Mouse (Mus musculus) CH12.LX (cell line): ENCODE data around the gene Bbs7. TPM values are rescaled to one million over a fixed set of nuclear protein-coding genes. Genes with fewer than 3 reads are reported as not detected.
A peak's percentile ranks its signal among the peaks of the same experiment; 100 is the strongest.
"Not testable (repeated sequence)": the region's sequence is repeated elsewhere in the genome, so short reads cannot be mapped to it uniquely, and the experiment has no call there.

Experiments
- DNase-seq: peaks from one replicate; pipeline ENCODE4 v3.0.0-alpha.2; 2013; ENCODE audit errors: extremely low read depth
- H3K27ac ChIP-seq: 2 replicates; pipeline ENCODE4 v1.5.1; 2012; ENCODE audit warnings: low read depth, mild to moderate bottlenecking, control low read depth, moderate library complexity; ENCODE audit not compliant: insufficient read depth
- H3K27me3 ChIP-seq: replicated peaks from 2 replicates; pipeline ENCODE3; 2012; ENCODE audit warnings: inconsistent platforms
- H3K36me3 ChIP-seq, 2 experiments: replicated peaks in 1 of 2; 2 replicates each; pipeline versions ENCODE3 to v1.6.1; 2012; ENCODE audit warnings: inconsistent platforms in 1 of 2, low read length in 1 of 2, mild to moderate bottlenecking in 1 of 2, mixed read lengths in 1 of 2, moderate library complexity in 1 of 2; ENCODE audit not compliant: control insufficient read depth in 1 of 2, insufficient read depth in 1 of 2
- H3K4me1 ChIP-seq, 2 experiments: 2 replicates each; pipeline ENCODE4 v1.6.1; 2012; ENCODE audit warnings: inconsistent platforms in 1 of 2, moderate library complexity in 1 of 2; ENCODE audit not compliant: insufficient read depth in 2 of 2, control insufficient read depth in 1 of 2
- H3K4me2 ChIP-seq: 2 replicates; pipeline ENCODE4 v1.6.1; 2012; ENCODE audit warnings: low read depth, mild to moderate bottlenecking, control low read depth; ENCODE audit not compliant: poor library complexity, insufficient read depth, severe bottlenecking
- H3K4me3 ChIP-seq, 3 experiments: fragments of 150-350 bp in 1 of 3; sonication (generic) in 1 of 3; replicated peaks in 1 of 3; 2 replicates each; pipeline versions ENCODE3 to v1.5.1; 2011 to 2012; ENCODE audit warnings: low read depth in 2 of 3, low read length in 2 of 3, mild to moderate bottlenecking in 2 of 3, moderate library complexity in 2 of 3, control low read depth in 1 of 3, improper control_type of control experiment in 1 of 3, inconsistent platforms in 1 of 3, mixed read lengths in 1 of 3; ENCODE audit not compliant: poor library complexity in 1 of 3
- H3K79me2 ChIP-seq: replicated peaks from 2 replicates; pipeline ENCODE4 v1.6.1; 2012; ENCODE audit warnings: mild to moderate bottlenecking, moderate library complexity; ENCODE audit not compliant: control insufficient read depth, poor library complexity, insufficient read depth, severe bottlenecking; ENCODE audit errors: extremely low read depth
- H3K9ac ChIP-seq: 2 replicates; pipeline ENCODE4 v1.6.1; 2012; ENCODE audit warnings: low read depth, mild to moderate bottlenecking, control low read depth, moderate library complexity; ENCODE audit not compliant: insufficient read depth
- H3K9me3 ChIP-seq: replicated peaks from 2 replicates; pipeline ENCODE3; 2012; ENCODE audit warnings: low read length, inconsistent platforms, mixed read lengths
- BHLHE40 ChIP-seq: IDR thresholded peaks from 2 replicates; pipeline ENCODE4 v1.6.1; 2011; ENCODE audit warnings: mild to moderate bottlenecking, low read depth, low read length, improper control_type of control experiment
- CHD1 ChIP-seq: IDR thresholded peaks from 2 replicates; pipeline ENCODE4 v1.6.1; 2012; ENCODE audit warnings: low read depth, low read length, improper control_type of control experiment, inconsistent platforms
- CHD2 ChIP-seq: IDR thresholded peaks from 2 replicates; pipeline ENCODE4 v1.6.1; 2011; ENCODE audit warnings: low read length, improper control_type of control experiment
- CTCF ChIP-seq, 2 experiments: IDR thresholded peaks in 1 of 2; conservative IDR thresholded peaks in 1 of 2; 2 replicates each; pipeline ENCODE4 v1.5.1; 2011 to 2012; ENCODE audit warnings: low read depth in 2 of 2, low read length in 2 of 2, improper control_type of control experiment in 1 of 2, inconsistent platforms in 1 of 2, mild to moderate bottlenecking in 1 of 2, moderate library complexity in 1 of 2
- ELF1 ChIP-seq: IDR thresholded peaks from 2 replicates; pipeline ENCODE4 v1.6.1; 2014; ENCODE audit warnings: low read depth, mild to moderate bottlenecking, inconsistent platforms, low read length, improper control_type of control experiment
- EP300 ChIP-seq: IDR thresholded peaks from 2 replicates; pipeline ENCODE4 v1.6.1; 2011; ENCODE audit warnings: low read length, improper control_type of control experiment
- ETS1 ChIP-seq: conservative IDR thresholded peaks from 2 replicates; pipeline ENCODE4 v1.6.1; 2012; ENCODE audit warnings: low read depth, mild to moderate bottlenecking, inconsistent platforms, low read length, improper control_type of control experiment, moderate library complexity
- GABPA ChIP-seq: IDR thresholded peaks from 2 replicates; pipeline ENCODE4 v1.6.1; 2012; ENCODE audit warnings: low read depth, low read length, improper control_type of control experiment, inconsistent platforms; ENCODE audit not compliant: insufficient replicate concordance
- HCFC1 ChIP-seq: IDR thresholded peaks from 2 replicates; pipeline ENCODE4 v1.6.1; 2012; ENCODE audit warnings: low read depth, mild to moderate bottlenecking, inconsistent platforms, low read length, improper control_type of control experiment
- IRF4 ChIP-seq: IDR thresholded peaks from 2 replicates; pipeline ENCODE4 v1.6.1; 2014; ENCODE audit warnings: low read depth, mild to moderate bottlenecking, inconsistent platforms, low read length, improper control_type of control experiment
- JUN ChIP-seq: IDR thresholded peaks from 2 replicates; pipeline ENCODE4 v1.6.1; 2011; ENCODE audit warnings: low read depth, mild to moderate bottlenecking, low read length, improper control_type of control experiment, moderate library complexity; ENCODE audit not compliant: insufficient read depth
- JUND ChIP-seq: conservative IDR thresholded peaks from 2 replicates; pipeline ENCODE4 v1.6.1; 2011; ENCODE audit warnings: low read depth, low read length, improper control_type of control experiment
- KAT2A ChIP-seq: IDR thresholded peaks from 2 replicates; pipeline ENCODE4 v1.6.1; 2012; ENCODE audit warnings: low read length, improper control_type of control experiment, inconsistent platforms; ENCODE audit not compliant: insufficient replicate concordance
- MAFK ChIP-seq: IDR thresholded peaks from 2 replicates; pipeline ENCODE4 v1.6.1; 2011; ENCODE audit warnings: low read length, improper control_type of control experiment; ENCODE audit not compliant: insufficient replicate concordance
- MAX ChIP-seq: IDR thresholded peaks from 2 replicates; pipeline ENCODE4 v1.6.1; 2011; ENCODE audit warnings: low read length, improper control_type of control experiment
- MAZ ChIP-seq: IDR thresholded peaks from 2 replicates; pipeline ENCODE4 v1.6.1; 2012; ENCODE audit warnings: low read depth, mild to moderate bottlenecking, inconsistent platforms, low read length, improper control_type of control experiment, moderate library complexity
- MEF2A ChIP-seq: IDR thresholded peaks from 2 replicates; pipeline ENCODE4 v1.6.1; 2014; ENCODE audit warnings: low read depth, mild to moderate bottlenecking, inconsistent platforms, low read length, improper control_type of control experiment, borderline replicate concordance
- MXI1 ChIP-seq: IDR thresholded peaks from 2 replicates; pipeline ENCODE4 v1.6.1; 2011; ENCODE audit warnings: mild to moderate bottlenecking, low read depth, low read length, improper control_type of control experiment
- MYC ChIP-seq: IDR thresholded peaks from 2 replicates; pipeline ENCODE4 v1.6.1; 2011; ENCODE audit warnings: low read depth, mild to moderate bottlenecking, improper control_type of control experiment, low read length
- NELFE ChIP-seq: IDR thresholded peaks from 2 replicates; pipeline ENCODE4 v1.6.1; 2011; ENCODE audit warnings: low read depth, low read length, improper control_type of control experiment
- NRF1 ChIP-seq: IDR thresholded peaks from 2 replicates; pipeline ENCODE4 v1.6.1; 2014; ENCODE audit warnings: low read depth, mild to moderate bottlenecking, inconsistent platforms, low read length, improper control_type of control experiment, moderate library complexity
- PAX5 ChIP-seq: IDR thresholded peaks from 2 replicates; pipeline ENCODE4 v1.6.1; 2012; ENCODE audit warnings: low read length, inconsistent platforms, mixed read lengths
- POLR2A ChIP-seq: IDR thresholded peaks from 2 replicates; pipeline ENCODE4 v1.6.1; 2011; ENCODE audit warnings: low read depth, mild to moderate bottlenecking, improper control_type of control experiment, low read length
- POLR2AphosphoS2 ChIP-seq: IDR thresholded peaks from 2 replicates; pipeline ENCODE4 v1.6.1; 2011; ENCODE audit warnings: low read depth, low read length, improper control_type of control experiment
- SIN3A ChIP-seq: IDR thresholded peaks from 2 replicates; pipeline ENCODE4 v1.6.1; 2012; ENCODE audit warnings: low read length, improper control_type of control experiment, inconsistent platforms
- SMC3 ChIP-seq: IDR thresholded peaks from 2 replicates; pipeline ENCODE4 v1.6.1; 2011; ENCODE audit warnings: low read depth, low read length, improper control_type of control experiment
- TBP ChIP-seq: conservative IDR thresholded peaks from 2 replicates; pipeline ENCODE4 v1.6.1; 2011; ENCODE audit warnings: low read depth, low read length, improper control_type of control experiment
- TCF12 ChIP-seq: IDR thresholded peaks from 2 replicates; pipeline ENCODE4 v1.6.1; 2014; ENCODE audit warnings: low read depth, mild to moderate bottlenecking, inconsistent platforms, low read length, improper control_type of control experiment
- UBTF ChIP-seq: IDR thresholded peaks from 2 replicates; pipeline ENCODE4 v1.6.1; 2012; ENCODE audit warnings: low read depth, mild to moderate bottlenecking, inconsistent platforms, low read length, improper control_type of control experiment, moderate library complexity
- USF1 ChIP-seq: IDR thresholded peaks from 2 replicates; pipeline ENCODE4 v1.6.1; 2014; ENCODE audit warnings: low read depth, mild to moderate bottlenecking, inconsistent platforms, low read length, improper control_type of control experiment
- USF2 ChIP-seq: conservative IDR thresholded peaks from 2 replicates; pipeline ENCODE4 v1.6.1; 2011; ENCODE audit warnings: low read depth, low read length, improper control_type of control experiment
- ZC3H11A ChIP-seq: IDR thresholded peaks from 2 replicates; pipeline ENCODE4 v1.6.1; 2012; ENCODE audit warnings: low read depth, mild to moderate bottlenecking, inconsistent platforms, low read length, improper control_type of control experiment
- ZKSCAN1 ChIP-seq: IDR thresholded peaks from 2 replicates; pipeline ENCODE4 v1.6.1; 2012; ENCODE audit warnings: low read depth, inconsistent platforms, low read length, improper control_type of control experiment, borderline replicate concordance
- ZNF384 ChIP-seq: IDR thresholded peaks from 2 replicates; pipeline ENCODE4 v1.6.1; 2012; ENCODE audit warnings: low read depth, low read length, improper control_type of control experiment, inconsistent platforms
- dilution Hi-C: fragments of 300-500 bp; cut with MboI; formaldehyde crosslinking; loops from 2 replicates; pipeline ENCODE4 v1.14.3; 2020; ENCODE audit warnings: low sequenced_read_pairs; ENCODE audit not compliant: extremely low pct_unique_long_range_greater_than_20kb, extremely low pct_ligation_motif_present
- in situ Hi-C: fragments of 300-500 bp; cut with MboI; formaldehyde crosslinking; loops from 3 replicates; pipeline ENCODE4 v1.14.3; 2019; ENCODE audit warnings: low sequenced_read_pairs, low pct_ligation_motif_present, low pct_unique_long_range_greater_than_20kb, mixed read lengths
- polyA plus RNA-seq: library from polyadenylated mRNA; unstranded; fragments of >175 nt; gene quantifications from 2 replicates; pipeline ENCODE4 v1.2.1, GENCODE M21; 2012; ENCODE audit warnings: low read depth; ENCODE audit not compliant: insufficient read length
- total RNA-seq, 2 experiments: library from RNA; depleted of rRNA; stranded (reverse); fragments of 300-350 nt in 1 of 2; fragments of >200 nt in 1 of 2; gene quantifications; 2 replicates each; pipeline ENCODE4 v1.2.3; 2012 to 2014

Bbs7 gene
- total RNA-seq (2012; rRNA removed) (1.6 and 2.6 TPM in 2 replicates), total RNA-seq (2014; rRNA removed) (3.3 and 3.7 TPM in 2 replicates), polyA plus RNA-seq (6.6 and 7.0 TPM in 2 replicates)

GRCm38 (mm10) chr3:36613202-36613907, at the start of gene Bbs7:
Bbs7 (minus strand) TSS chr3:36613477.
- DNase-seq = peak; percentile 91
- Histone ChIP-seq H3K36me3 (no peaks in the 10 kb centered on the region), H3K4me3 (peak within 1 kb of the TSS; percentile 16 to 63 (median 56)), H3K79me2 (no peaks in the 10 kb centered on the region), H3K27me3 (no peaks in the 10 kb centered on the region), H3K9ac (no peak within 1 kb of the TSS; the same call in 1 of the 2 replicates), H3K9me3 (no peaks in the 10 kb centered on the region), H3K27ac (no peak within 1 kb of the TSS), H3K4me1 (peaks cover 2 to 8% of the 10 kb centered on the region in 2 experiments; a peak in 3 of 4 replicates), H3K4me2 (peak within 1 kb of the TSS; percentile 83)
- dilution Hi-C loops (no loop called here), in situ Hi-C loops (no loop called here)
- no peak for TF ChIP-seq TBP
- TF ChIP-seq ZKSCAN1 = no peak
- 0 out of 2 replicates have a peak, but pooled peaks have one; percentile 57 for TF ChIP-seq MAZ
- TF ChIP-seq BHLHE40 = peak; percentile 86
- no peak for TF ChIP-seq GABPA
- no peak for TF ChIP-seq CHD1
- no peak; the same call in none of the 2 replicates for TF ChIP-seq ETS1
- no peak for TF ChIP-seq SMC3
- TF ChIP-seq SIN3A = peak; percentile 85
- peak; percentile 90 for TF ChIP-seq USF1
- TF ChIP-seq MAX = peak; percentile 79
- TF ChIP-seq ZC3H11A = no peak
- no peak for TF ChIP-seq MYC
- TF ChIP-seq EP300 = no peak
- no peak for TF ChIP-seq MAFK
- peak; percentile 78 for TF ChIP-seq USF2
- TF ChIP-seq KAT2A = 0 out of 2 replicates have a peak, but pooled peaks have one; percentile 24
- peak; percentile 53; the same call in 1 of the 2 replicates for TF ChIP-seq POLR2A
- TF ChIP-seq ELF1 = peak; percentile 17; the same call in 1 of the 2 replicates
- TF ChIP-seq POLR2AphosphoS2 = no peak
- no peak for TF ChIP-seq JUND
- no peak for TF ChIP-seq HCFC1
- TF ChIP-seq CHD2 = no peak
- 0 out of 2 replicates have a peak, but pooled peaks have one; percentile 16 for TF ChIP-seq MEF2A
- TF ChIP-seq ZNF384 = no peak
- TF ChIP-seq NRF1 = peak; percentile 53
- no peak for TF ChIP-seq JUN
- TF ChIP-seq UBTF = 0 out of 2 replicates have a peak, but pooled peaks have one; percentile 29
- no peak; the same call in 1 of the 2 replicates for TF ChIP-seq TCF12
- no peak for TF ChIP-seq NELFE
- TF ChIP-seq CTCF (conservative IDR thresholded peaks at IDR 0.05 in 1 of 2, IDR thresholded peaks at IDR 0.05 in 1 of 2; ENCODE audit: low read depth in 2 of 2, low read length in 2 of 2) = no peak
- peak; percentile 83 for TF ChIP-seq MXI1
- no peak for TF ChIP-seq PAX5
- no peak for TF ChIP-seq IRF4

- H3K36me3 ChIP-seq, H3K9ac ChIP-seq, DNase-seq, H3K4me2 ChIP-seq, H3K27ac ChIP-seq, H3K9me3 ChIP-seq, H3K79me2 ChIP-seq, H3K4me1 ChIP-seq, dilution Hi-C loops, H3K4me3 ChIP-seq, H3K27me3 ChIP-seq: not testable (repeated sequence)
- in situ Hi-C loops = loop anchor here (10.0 to 25.0 kb wide), 2 partner anchors 192 to 560 kb away; no protein-coding TSS in a partner anchor
Measured at GRCm38 (mm10) chr3:36645245-36645559, 31.9 kb upstream of the Bbs7 start.
